Comparison of ENCODE assay signal across 7 mouse cellular contexts in the genomic region with DNA sequence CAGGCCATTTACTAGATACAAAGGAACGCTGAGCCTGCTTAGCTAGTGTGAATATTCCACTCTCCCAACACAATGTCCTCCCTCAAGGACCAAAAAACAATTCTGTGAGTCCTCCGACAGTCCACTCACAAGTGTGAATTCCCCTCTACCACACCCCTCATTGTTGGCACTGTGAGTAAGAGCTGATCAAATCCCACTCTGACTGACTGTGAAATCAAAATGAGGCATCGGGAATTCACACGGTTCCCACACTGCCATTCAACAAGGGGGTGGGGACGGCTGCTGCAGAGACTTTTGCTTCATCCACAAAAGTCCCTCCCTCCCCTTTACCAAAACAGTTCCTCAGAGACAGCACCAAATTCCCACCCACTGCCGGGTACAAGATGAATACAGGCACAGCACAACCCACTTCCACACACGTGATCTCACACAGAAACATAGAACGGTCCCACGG. TPM values are rescaled to one million over a fixed set of nuclear protein-coding genes. Genes with fewer than 3 reads are reported as not detected.
DNase-seq lines count a peak whose midpoint lies in the region; ATAC-seq lines count a peak whose summit lies in the region.

No protein-coding gene starts in this region.

- no peak overlapping the region for H3K9ac ChIP-seq in liver, embryonic 12.5 days
- H3K9ac ChIP-seq in hindbrain, embryonic 15.5 days = peak overlapping the region; percentile 4; the same call in 1 of the 2 replicates
- H3K9ac ChIP-seq in neural tube, embryonic 15.5 days (replicated peaks) = no peak overlapping the region

- H3K27me3 ChIP-seq in liver, embryonic 12.5 days (replicated peaks) = no peaks in the 10 kb centered on the region
- H3K27me3 ChIP-seq in hindbrain, embryonic 15.5 days = no peaks in the 10 kb centered on the region
- H3K27me3 ChIP-seq in neural tube, embryonic 15.5 days (replicated peaks) = 0 out of 2 replicates have a peak, but pooled peaks cover 3% of the 10 kb centered on the region

- no peak overlapping the region for H3K27ac ChIP-seq in liver, embryonic 12.5 days
- peak overlapping the region; percentile 52 for H3K27ac ChIP-seq in brown adipose tissue, adult 24 weeks (replicated peaks; ENCODE audit: low read depth, low read length)
- no peak overlapping the region for H3K27ac ChIP-seq in hindbrain, embryonic 15.5 days (replicated peaks)
- H3K27ac ChIP-seq in neural tube, embryonic 15.5 days (replicated peaks) = no peak overlapping the region; the same call in 1 of the 2 replicates

- H3K4me3 ChIP-seq in liver, embryonic 12.5 days = no peak overlapping the region
- H3K4me3 ChIP-seq in brown adipose tissue, adult 24 weeks (ENCODE audit: insufficient read depth, low read depth, low read length) = peak overlapping the region; percentile 22; the same call in 1 of the 2 replicates
- H3K4me3 ChIP-seq in hindbrain, embryonic 15.5 days = no peak overlapping the region
- H3K4me3 ChIP-seq in neural tube, embryonic 15.5 days (replicated peaks) = no peak overlapping the region

- no peaks in the 10 kb centered on the region for H3K36me3 ChIP-seq in liver, embryonic 12.5 days
- no peaks in the 10 kb centered on the region for H3K36me3 ChIP-seq in hindbrain, embryonic 15.5 days
- no peaks in the 10 kb centered on the region for H3K36me3 ChIP-seq in neural tube, embryonic 15.5 days

- no peaks in the 10 kb centered on the region for H3K9me3 ChIP-seq in liver, embryonic 12.5 days (replicated peaks)
- no peaks in the 10 kb centered on the region for H3K9me3 ChIP-seq in hindbrain, embryonic 15.5 days
- H3K9me3 ChIP-seq in neural tube, embryonic 15.5 days (replicated peaks) = no peaks in the 10 kb centered on the region

- H3K4me1 ChIP-seq in liver, embryonic 12.5 days = peaks cover 58% of the 10 kb centered on the region
- H3K4me1 ChIP-seq in brown adipose tissue, adult 24 weeks (ENCODE audit: control insufficient read depth, insufficient read depth, insufficient read length, low read length) = peaks cover 31% of the 10 kb centered on the region
- peaks cover 18% of the 10 kb centered on the region for H3K4me1 ChIP-seq in hindbrain, embryonic 15.5 days (replicated peaks)
- peaks cover 24% of the 10 kb centered on the region for H3K4me1 ChIP-seq in neural tube, embryonic 15.5 days

- ATAC-seq in liver, embryonic 12.5 days = no peak
- no peak for ATAC-seq in hindbrain, embryonic 15.5 days (ENCODE audit: low FRiP score, low read depth)
- no peak for ATAC-seq in neural tube, embryonic 15.5 days (ENCODE audit: low FRiP score)

- WGBS in liver, embryonic 12.5 days (ENCODE audit: insufficient replicate concordance) = 67% methylated on average over 9 of the region's 9 CpGs
- WGBS in hindbrain, embryonic 15.5 days = 19% methylated on average over 9 of the region's 9 CpGs
- 16% methylated on average over 9 of the region's 9 CpGs for WGBS in neural tube, embryonic 15.5 days

- no peak for DNase-seq in liver
- no peak for DNase-seq in spleen, postnatal 36 days (ENCODE audit: low spot score in 2 of 2)
- no peak for DNase-seq in heart, adult 9 months (ENCODE audit: low spot score in 2 of 2)

- H3K4me2 ChIP-seq in liver, embryonic 12.5 days = peak overlapping the region; percentile 83; the same call in 1 of the 2 replicates
- H3K4me2 ChIP-seq in hindbrain, embryonic 15.5 days = peak overlapping the region; percentile 26
- peak overlapping the region; percentile 36 for H3K4me2 ChIP-seq in neural tube, embryonic 15.5 days

RNA-seq across cellular contexts. Expression of a gene that starts 8.7 kb away (rescaled TPM):
- polyA plus RNA-seq in liver, embryonic 12.5 days (2016; fragmentation: Nextera tagmentation; extraction: Ambion mirVana) = 7.4 and 7.6 TPM in 2 replicates
- polyA plus RNA-seq in brown adipose tissue, adult 24 weeks (2012; ENCODE audit: insufficient read depth, insufficient read length, missing spikeins) = 16.0 and 16.9 TPM in 2 replicates
- 16.3 and 18.6 TPM in 2 replicates for polyA plus RNA-seq in hindbrain, embryonic 15.5 days (2015; fragmentation: Nextera tagmentation; extraction: Ambion mirVana)
- 20.0 and 23.2 TPM in 2 replicates for polyA plus RNA-seq in neural tube, embryonic 15.5 days (2015; fragmentation: Nextera tagmentation; extraction: Ambion mirVana)

RNA-seq across cellular contexts. Expression of a gene that starts 51.8 kb away (rescaled TPM):
- polyA plus RNA-seq in liver, embryonic 12.5 days (2016; fragmentation: Nextera tagmentation; extraction: Ambion mirVana) = 30.9 and 32.9 TPM in 2 replicates
- 1,156 and 2,121 TPM in 2 replicates for polyA plus RNA-seq in brown adipose tissue, adult 24 weeks (2012; ENCODE audit: insufficient read depth, insufficient read length, missing spikeins)
- polyA plus RNA-seq in hindbrain, embryonic 15.5 days (2015; fragmentation: Nextera tagmentation; extraction: Ambion mirVana) = 63.5 and 67.4 TPM in 2 replicates
- polyA plus RNA-seq in neural tube, embryonic 15.5 days (2015; fragmentation: Nextera tagmentation; extraction: Ambion mirVana) = 69.2 and 82.4 TPM in 2 replicates

Comparison
In these comparisons a context has a peak if more than half of its experiments do, and no peak if none do; other contexts are left out.
1. H3K4me2 ChIP-seq: peak in every context shown above with its lines; median percentile 83 in liver, embryonic 12.5 days; 36 in neural tube, embryonic 15.5 days; 26 in hindbrain, embryonic 15.5 days.
2. RNA of a gene that starts 51.8 kb away (polyA plus RNA-seq): 1,156 to 2,121 TPM in brown adipose tissue, adult 24 weeks; 69.2 to 82.4 TPM in neural tube, embryonic 15.5 days, 63.5 to 67.4 TPM in hindbrain, embryonic 15.5 days and 30.9 to 32.9 TPM in liver, embryonic 12.5 days; every median in the first group is over 10 times any median in the second.